Mouse (Mus musculus) kidney, postnatal 36 days (tissue): ENCODE data around the gene Kcnj1.

Experiments used
- DNase-seq, 2 experiments: peaks; one replicate each; pipeline ENCODE4 v3.0.0; 2021 to 2022; ENCODE audit warnings: mixed read lengths in 2 of 2

Gene Kcnj1

DNA sequence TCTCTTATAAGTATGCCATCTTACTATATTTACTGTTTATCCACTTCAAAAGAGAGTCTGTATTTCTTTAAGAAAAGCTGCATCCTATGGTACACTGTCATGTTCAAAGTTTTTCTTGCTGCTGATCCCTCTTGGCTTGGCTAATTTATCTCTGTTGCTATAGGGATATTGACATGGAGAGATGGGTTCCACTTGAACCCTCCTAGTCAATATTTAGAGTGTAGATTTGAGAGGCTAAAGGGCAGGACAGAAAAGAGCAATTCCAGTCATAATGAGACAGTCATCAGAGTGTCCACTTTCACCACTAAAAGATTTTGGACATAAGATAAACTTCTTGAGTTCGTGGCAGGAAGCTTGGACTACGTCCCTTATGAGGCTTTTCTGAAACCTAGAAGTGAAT is 27.9 kb downstream of the Kcnj1 start:
- DNase-seq = no peak

DNA sequence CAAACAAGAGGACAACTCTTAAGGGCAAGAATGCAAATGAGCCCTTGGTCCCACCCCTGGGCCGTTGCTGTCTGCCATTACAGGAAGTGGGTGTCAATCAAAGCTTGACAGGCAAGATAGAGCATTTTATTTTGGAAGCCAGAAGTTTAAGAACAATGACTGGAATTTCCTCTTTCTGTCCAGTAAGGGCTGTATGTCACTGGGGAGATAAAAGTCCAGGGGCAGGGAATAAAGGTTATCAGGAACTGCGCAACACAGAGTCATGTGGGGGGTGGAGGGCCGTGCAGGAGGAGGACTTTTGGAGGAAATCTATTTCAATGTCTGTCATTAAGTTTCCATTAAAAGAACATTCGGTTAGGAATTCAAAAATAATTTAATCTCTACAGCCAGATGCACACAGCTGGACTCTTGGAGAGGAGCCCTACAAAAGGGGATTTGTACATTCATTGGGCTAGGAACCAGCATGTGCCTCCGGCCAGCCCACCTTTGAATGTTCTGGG is 28.4 kb downstream of the Kcnj1 start:
- DNase-seq = peak; percentile 74 to 83

DNA sequence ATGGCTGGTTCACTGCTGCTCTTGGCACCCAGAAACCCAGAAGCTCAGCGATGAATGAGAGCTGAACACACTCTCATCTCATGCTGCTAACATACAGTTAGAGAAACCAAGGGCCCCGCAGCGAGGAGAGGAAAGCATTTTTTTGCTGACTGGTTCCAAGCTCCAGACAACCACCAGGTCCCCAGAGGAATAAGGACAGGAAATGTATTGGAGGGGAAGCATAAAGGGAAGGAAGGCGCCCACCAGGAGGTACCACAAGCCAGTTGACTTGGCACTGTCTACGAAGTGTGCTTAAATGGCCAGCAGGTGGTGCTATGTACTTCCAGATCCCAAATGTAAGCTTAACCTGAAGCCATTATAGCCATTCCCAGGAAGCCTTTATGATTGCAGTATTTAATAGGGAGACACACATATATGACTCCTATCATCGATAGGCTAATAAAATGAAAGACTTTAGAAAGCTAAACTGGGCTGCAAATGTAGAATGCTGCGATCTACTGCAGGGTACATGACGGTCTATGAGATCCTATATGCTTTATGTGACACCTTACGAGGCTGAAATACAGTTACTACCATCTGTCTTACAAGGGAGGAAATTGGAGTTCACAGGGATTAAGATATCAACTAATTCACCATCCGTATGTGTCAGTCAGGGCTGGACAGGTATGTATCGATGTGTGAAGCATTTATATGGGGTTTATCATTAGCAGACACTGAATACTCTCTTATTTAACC is 33.1 kb downstream of the Kcnj1 start:
- DNase-seq = peak; percentile 74 to 79

DNA sequence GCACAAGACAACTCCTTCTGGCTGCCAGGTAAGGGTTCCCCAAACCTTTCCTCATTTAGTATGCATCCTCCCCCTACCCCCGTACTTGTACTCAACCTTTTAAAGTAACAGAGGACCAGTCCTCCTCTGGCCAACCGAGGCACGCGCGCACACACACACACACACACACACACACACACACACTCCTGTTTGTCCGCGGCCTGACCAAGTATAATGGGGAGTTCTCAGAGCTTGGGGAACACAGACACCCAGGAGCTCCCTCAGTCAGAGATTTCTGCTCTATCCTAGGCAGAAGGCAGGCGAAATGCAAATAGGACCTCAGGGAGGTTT is 36.4 kb downstream of the Kcnj1 start:
- no peak for DNase-seq

DNA sequence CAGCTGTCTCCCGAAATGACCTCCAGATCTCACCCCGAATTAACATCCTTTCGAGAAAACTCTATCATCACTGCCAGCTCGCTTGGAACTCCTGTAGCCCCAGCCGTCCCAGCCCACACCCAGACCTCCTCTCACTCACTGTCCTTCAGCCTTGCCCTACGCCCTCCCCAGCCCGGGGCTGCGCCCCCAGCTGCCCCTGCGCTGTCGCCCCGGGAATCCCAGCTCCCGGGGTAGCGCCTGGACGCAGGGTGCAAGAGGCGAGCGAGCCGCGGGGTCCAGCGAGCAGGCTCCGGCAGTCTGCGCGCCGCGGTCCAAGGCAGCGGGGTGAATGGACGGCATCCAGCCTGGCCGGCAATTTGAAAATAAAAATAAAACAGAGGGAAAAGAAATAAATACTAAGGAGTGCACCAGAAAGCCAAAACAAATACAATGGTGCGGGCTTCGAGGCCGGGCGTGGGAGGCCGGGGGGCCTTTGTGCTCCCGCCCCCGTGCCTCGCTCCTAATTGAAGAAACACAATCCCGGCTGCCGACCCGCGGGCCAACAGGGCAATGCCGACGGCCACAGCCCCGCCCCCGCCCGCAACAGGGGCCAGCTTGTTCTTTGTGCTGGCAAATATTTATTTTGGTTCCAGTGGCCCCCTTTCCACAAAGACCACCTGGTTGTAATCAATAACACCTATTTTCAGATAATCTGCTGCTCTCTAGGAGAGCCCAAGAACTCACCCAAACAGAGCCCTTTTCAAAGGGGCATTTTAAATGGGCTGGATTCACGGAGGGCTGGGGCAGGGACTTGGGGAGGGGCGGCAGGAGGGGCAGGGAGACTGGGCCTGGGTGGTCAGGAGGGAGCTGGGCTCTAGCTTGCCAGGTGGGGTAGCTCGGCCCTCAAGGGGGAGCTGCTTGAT is 37.0 kb downstream of the Kcnj1 start:
- peak in 1 of 2 experiments; percentile 67 for DNase-seq

DNA sequence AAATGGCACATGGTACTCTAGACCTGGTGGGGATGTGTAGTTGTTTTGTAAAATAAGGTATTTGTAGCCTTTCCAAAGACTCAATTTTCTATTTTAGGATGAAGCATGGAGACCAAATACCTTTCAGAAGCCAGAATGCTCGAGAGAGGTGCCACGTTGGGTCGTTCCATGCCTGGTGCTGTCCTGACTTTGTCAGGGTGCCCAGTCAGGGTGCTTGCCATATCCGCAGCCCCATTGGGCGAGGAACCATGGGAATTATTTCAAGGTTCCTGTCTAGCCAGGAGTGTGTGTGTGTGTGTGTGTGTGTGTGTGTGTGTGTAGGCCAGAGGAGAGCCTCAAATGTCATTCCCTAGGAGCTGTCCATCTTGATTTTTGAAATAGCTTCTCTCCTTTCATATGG is 38.4 kb downstream of the Kcnj1 start:
- no peak for DNase-seq

DNA sequence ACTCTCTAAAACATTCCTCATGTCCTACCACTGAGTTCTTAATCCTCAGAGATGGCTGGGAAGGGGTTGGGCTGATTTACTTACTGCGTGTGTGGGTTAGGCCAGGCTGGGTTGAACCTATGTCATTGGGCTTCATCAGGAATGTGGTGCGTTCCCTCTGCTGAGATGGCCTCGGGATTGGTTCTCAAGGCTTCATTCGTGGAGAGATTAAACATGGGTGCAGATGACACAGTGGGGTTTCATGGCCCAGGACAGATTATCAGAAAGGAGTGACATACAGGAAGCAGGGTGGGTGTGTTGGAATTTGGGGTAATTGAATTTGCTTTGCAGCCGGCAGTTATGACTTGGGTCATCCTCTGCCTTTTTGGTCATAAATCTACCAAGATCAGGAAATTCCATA is 39.2 kb downstream of the Kcnj1 start:
- no peak for DNase-seq

DNA sequence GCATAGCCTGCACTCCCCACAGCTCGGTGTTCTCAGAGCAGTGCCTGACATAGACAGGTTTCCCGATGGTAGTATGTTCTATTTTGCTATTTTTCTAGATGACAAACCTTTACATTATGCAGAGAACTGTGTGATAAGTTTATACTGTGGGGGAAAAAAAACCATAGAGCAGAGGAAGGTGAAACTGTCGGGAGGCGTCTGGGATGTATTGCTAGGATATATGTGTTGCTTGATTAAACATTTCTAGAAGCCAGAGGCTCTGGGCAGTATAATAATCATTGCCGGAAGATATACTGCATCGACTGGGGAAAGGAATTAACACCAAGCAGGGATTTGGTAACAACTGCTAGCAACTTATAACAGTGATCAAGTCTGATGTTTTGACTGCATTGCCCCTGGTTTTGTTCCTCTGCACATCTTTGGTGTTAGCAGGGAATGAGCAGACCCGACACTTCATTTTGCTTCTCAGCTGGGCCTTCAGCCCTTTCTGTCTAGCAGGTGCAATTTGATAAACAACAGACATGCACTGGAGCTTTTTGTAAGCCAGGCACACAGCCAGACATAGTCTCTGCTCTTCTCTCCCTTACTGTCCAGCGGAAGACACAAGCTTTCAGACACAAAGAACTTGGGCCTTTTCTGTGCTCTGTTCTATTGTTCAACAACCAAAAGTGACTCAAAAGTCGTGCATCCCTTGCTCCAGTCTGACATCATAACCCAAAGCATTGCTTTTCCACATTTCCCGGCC is 40.7 kb downstream of the Kcnj1 start:
- no peak for DNase-seq

DNA sequence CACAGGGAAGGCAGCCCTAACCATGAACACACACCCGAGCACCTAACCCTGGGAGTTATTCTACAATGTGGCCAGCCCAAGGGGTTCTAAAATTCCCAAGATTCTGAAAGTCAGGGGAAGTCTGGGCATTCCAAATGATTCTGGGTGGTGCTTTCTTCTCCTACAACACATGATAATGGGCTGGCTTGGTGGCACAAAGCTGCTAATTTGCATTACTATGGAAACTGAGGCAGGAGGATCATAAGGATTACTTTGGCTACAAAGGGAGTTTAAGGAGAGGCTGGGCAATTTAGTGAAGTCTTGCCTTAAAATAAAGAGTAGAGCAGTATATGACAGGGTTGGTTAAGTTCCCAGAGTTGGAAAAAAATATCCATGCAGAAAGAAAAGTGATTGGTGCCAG is 42.7 kb downstream of the Kcnj1 start:
- no peak for DNase-seq

DNA sequence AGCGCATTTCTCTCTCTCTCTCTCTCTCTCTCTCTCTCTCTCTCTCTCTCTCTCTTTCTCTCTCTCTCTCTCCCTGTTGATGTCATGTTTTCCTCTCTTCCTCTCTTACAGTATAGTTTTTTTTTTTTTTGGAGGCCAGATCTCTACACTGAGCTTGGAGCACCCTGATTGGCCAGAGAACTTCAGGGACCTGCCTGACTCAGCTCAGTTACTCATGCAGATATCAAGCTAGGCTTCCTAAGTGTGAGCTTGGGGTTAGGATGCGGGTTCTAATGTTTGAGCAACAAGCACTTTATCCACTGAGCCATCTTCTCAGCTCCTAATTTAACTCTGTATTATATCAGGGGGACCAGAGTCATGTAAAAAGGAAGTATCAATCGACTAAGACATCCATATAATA is 43.7 kb downstream of the Kcnj1 start:
- DNase-seq = no peak

DNA sequence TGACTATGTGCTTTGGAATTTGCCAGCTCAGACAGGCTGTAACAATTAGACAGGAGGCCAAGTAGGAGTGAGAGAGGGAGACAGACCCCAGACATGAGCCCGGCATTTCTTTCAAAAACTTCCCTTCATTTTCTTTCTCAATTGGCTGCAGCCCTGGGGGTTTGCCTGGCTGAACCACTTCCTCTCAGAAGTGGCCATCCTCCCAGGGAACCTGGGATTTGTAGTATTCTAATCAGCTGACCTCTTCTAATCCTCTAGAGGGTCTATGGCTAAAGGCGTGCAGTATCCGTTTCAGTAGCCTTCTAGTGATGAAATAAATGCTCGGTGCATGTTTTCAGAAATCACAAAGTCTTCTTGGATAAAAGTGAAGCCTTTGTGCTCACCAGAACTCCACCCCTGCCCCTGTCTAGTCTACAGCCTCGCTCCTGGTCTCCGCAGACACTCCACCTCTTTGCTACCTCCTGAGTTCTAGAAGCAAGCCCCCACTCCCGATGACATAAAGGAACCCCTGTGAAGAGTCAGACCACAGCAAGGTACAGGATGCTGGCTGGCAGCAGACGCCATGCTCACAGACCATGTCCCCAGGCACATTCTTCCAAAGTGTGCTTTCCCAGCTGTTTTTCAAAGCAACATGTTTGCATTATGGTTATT is 45.3 kb downstream of the Kcnj1 start:
- no peak for DNase-seq

DNA sequence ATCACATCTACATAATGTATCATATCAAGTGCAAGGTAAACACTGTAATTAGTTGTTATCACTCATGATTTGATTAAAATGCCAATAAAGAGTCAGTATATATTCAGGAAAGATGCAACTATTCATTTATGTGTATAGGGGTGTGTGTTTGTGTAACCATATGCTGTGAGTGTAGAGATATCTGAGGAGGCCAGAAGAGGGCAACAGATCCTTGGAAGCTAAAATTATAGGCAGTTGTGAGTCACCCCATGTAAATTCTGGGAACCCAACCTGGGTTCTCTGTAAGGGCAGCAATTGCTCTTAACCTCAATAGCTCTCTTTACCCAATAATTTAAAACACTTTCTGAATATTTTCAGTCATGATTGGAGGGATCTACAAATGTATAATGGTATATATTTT is 48.4 kb downstream of the Kcnj1 start:
- DNase-seq = no peak

DNA sequence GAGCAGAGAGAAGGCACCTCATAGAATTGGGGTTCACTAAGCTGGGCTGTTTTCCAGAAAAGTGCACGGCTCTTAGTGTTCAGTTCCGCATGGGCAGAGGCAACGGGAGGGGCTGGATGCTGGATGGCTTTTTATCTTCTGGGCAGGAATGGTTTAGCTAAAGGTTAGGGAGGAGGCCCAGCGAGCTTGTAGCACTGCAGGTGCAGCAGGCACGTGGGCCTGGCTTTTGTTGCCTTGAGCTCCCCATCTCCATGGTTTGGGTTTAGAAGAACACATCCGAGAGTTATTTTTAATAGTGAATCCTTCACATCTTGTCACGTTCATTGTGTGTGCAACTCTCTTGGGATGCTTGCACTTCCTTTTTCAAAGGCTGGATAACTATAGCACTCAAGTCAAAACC is 53.0 kb downstream of the Kcnj1 start:
- no peak for DNase-seq

DNA sequence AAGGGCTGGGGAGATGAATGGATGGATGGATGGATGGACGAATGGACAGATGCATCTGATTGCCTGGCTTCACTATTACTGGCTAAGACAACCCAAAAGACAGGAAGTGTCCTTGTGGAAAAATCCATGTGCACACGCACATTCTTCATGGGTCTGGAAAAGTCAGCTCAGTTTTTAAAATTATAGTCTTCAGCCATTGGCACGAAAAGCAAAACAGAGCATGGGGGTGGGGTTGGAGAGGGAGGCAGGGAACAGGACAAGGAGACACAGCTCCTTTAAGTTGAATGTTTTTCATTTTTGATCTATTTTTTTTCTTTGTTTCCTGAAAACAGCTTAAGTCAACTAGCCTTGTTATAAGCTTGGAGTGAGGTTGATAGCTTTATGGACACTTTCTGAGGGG is 58.8 kb downstream of the Kcnj1 start:
- DNase-seq = peak; percentile 36 to 53

DNA sequence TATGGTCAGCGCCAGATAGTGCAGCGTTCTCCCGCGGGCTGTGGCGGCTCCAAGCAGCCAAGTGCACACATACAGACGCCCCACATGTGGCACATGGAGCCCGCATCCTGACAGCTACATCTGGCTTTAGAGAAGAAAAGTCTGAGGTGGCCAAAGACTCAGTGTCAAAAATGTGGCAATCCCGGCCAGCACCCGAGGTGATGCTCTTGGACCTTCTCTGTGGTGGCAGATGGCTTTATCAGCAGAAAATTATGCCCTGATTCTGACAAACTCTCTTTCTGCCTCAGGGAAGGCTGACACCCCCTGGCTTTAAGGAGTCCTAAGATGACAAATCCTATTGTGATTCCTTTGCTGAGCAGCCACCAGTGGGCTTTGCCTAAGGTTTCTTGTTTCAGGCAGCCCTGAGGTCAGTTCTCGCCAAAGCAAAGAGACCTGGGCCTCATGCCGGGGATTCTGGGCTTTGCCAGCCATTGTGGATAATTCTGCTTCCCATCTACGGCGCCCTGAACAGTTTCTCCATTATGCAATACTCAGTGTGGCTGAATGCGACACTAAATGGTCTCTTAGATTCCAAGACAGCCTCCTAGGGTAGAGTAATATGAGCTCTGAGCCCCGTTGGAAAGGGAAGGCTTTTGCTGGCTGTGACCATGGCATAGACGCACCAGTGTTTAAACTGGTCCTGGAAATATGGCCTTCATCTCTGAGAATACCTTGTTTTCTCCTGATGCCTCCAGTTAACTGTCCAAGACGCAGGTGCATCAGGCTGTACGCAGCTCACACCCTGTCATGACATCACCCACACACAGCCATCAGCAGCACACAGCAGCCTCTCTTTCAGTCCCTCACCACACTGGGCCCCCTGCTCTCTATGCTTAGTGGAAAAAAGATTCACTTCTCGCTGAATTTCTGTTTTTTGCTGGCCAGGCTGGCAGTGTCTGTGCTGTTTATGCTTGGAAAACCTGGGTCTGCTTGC is 62.2 kb downstream of the Kcnj1 start:
- DNase-seq = no peak

DNA sequence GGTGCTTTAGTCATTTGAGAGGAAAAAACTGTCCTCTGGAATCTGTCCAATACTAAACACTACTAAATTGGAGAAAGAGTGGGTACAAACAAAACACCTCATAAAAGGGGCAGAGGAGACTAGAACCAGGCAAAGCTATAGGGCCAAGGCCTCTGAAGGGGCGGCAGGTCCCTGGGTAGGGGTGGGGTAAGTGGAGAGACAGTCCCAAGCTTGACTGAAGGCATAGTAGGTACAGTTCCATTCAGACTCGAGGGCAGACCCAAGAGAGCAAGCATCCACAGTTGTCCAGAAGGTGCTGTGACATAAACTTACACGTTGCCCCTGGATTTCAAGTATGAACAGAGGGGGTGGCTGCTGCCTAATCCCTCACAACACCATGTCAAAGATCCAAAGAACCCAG is 70.8 kb downstream of the Kcnj1 start:
- DNase-seq = no peak

DNA sequence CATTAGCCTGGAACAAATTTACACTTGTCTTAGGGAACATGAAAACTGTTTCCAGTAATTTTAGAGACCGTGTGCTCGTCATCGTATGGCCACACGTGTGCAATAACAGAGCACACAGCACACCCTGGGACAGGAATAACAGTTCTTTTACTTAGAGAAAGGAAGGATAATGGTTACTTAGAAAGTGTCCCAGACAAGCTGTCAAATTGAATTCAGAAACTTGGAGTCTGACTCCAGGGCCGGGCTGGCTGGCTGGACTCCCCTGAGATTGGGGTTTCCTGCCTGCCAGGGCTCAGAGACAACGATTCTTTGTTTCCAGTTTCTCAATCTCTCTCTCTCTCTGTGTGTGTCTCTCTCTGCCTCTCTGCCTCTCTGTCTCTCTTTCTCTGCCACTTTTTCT is 71.5 kb downstream of the Kcnj1 start:
- no peak for DNase-seq

DNA sequence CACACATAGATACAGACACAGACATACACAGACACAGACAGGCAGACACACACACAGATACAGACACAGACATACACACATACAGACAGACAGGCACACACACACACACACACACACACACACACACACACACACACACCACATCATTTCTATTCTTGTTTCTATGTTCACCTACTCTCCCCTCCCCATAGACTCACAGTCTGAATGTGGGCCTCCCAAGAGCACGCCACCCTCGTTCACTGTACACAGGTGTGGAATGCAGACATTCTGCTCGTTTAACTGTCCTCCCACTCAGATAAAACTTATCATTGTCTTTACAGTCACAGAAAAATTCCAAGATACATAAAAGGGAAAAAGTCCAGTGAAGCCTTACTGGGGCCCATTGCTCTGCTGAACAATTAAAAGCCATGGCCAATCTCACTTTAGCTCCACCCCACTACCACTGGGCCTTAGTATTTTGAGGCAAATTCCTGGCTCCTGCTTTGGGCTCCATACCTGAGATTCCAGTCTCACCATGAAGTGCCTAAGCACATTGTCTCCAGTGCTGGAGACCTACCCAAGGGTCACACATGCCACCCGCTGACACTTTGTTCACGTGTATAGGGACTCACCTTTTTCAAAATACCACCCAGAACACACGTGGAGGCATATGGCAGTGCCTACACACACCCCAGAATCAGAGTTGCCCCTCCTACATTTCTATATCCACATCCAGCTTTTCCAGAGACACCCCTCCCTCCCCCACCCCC is 72.3 kb downstream of the Kcnj1 start:
- DNase-seq = no peak

DNA sequence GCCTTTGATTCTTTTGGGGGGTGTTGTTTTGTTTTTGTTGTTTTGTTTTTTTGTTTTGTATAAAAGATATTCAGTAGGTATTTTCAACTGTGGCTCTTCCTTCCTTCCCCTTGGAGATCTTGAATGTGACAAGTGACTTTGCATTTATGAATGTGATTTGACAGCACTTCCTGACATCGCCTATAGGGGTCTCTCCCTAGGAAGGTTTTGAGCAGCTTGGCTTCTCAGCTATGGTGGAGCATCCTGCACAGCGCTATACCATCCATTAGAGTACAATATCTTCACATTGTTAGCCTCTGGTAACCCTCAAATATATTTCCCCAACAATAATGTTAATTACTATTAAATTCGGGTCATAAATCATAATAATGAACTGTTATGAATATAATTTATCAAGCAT is 73.5 kb downstream of the Kcnj1 start:
- peak in 1 of 2 experiments; percentile 33 for DNase-seq

DNA sequence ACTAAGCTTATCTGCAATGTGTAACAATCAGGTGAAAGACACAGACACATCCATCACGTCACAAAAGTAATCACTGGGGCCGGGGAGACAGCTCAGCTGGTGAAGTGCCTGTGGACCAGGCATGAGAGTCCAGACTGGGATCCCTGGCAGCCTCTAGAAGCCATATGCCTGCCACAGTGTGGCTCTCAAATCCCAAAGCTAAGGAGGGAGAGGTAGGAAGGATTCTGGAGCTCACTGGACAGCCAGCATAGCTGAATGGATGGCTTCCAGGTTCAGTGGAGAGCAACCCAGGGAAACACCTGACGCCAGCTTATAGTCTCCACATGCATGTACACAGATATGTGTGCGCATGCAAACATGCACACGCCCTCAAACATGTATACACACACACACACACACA is 76.5 kb downstream of the Kcnj1 start:
- DNase-seq = no peak
